Mouse (Mus musculus) midbrain, embryonic 11.5 days (tissue): ENCODE results near the gene Ikzf5. TPM values are rescaled to one million over a fixed set of nuclear protein-coding genes. Genes with fewer than 3 reads are reported as not detected.
"Not testable (repeated sequence)": the region's sequence is repeated elsewhere in the genome, so short reads cannot be mapped to it uniquely, and the experiment has no call there.

Source experiments
- ATAC-seq: fragments of 200-750 bp; cut with Nextera tagmentation; 2 replicates; pipeline ENCODE4 v1.8.0; 2017; ENCODE audit warnings: moderate TSS enrichment, moderate library complexity; ENCODE audit not compliant: low FRiP score
- DNase-seq: peaks from one replicate; pipeline ENCODE4 v3.0.0; 2015; ENCODE audit warnings: low spot score; ENCODE audit errors: missing footprints
- H3K27ac ChIP-seq: fragments of 300-500 bp; sonication (generic); 2 replicates; pipeline ENCODE4 v1.5.1; 2014; ENCODE audit warnings: low read depth, low read length
- H3K27me3 ChIP-seq: fragments of 300-500 bp; sonication (generic); 2 replicates; pipeline ENCODE4 v1.6.1; 2014; ENCODE audit warnings: mild to moderate bottlenecking, low read length, moderate library complexity, mixed read lengths; ENCODE audit not compliant: control insufficient read depth, insufficient read depth
- H3K36me3 ChIP-seq: fragments of 300-500 bp; sonication (generic); 2 replicates; pipeline ENCODE4 v1.6.1; 2014; ENCODE audit warnings: mild to moderate bottlenecking, low read length, moderate library complexity, mixed read lengths; ENCODE audit not compliant: control insufficient read depth, insufficient read depth
- H3K4me1 ChIP-seq: fragments of 300-500 bp; sonication (generic); 2 replicates; pipeline ENCODE4 v1.6.1; 2014; ENCODE audit warnings: low read length; ENCODE audit not compliant: control insufficient read depth, insufficient read depth
- H3K4me2 ChIP-seq: fragments of 300-500 bp; sonication (generic); 2 replicates; pipeline ENCODE4 v1.6.1; 2014; ENCODE audit warnings: mild to moderate bottlenecking, moderate library complexity
- H3K4me3 ChIP-seq: fragments of 300-500 bp; sonication (generic); 2 replicates; pipeline ENCODE4 v1.5.1; 2014; ENCODE audit warnings: low read depth, low read length
- H3K9ac ChIP-seq: fragments of 300-500 bp; sonication (generic); 2 replicates; pipeline ENCODE4 v1.6.1; 2014; ENCODE audit warnings: low read length
- H3K9me3 ChIP-seq: fragments of 300-500 bp; sonication (generic); 2 replicates; pipeline ENCODE4 v1.6.1; 2016; ENCODE audit warnings: low read length; ENCODE audit not compliant: control insufficient read depth
- WGBS: fragments of 180-500 bp; shearing (Covaris S2); extraction: QIAGEN DNeasy Blood & Tissue Kit; methylation state at CpG from one replicate; pipeline ENCODE4 v1.1.7; 2014; 5-methylcytosine and 5-hydroxymethylcytosine counted together
- polyA plus RNA-seq: library from polyadenylated mRNA; unstranded; fragments of >200 nt; fragmentation: Nextera tagmentation; extraction: Ambion mirVana; gene quantifications from 2 replicates; pipeline ENCODE4 v1.2.1, GENCODE M21; 2014

The Ikzf5 gene
- polyA plus RNA-seq, 1 experiment from 2014 or later: 27.8 TPM

DNA sequence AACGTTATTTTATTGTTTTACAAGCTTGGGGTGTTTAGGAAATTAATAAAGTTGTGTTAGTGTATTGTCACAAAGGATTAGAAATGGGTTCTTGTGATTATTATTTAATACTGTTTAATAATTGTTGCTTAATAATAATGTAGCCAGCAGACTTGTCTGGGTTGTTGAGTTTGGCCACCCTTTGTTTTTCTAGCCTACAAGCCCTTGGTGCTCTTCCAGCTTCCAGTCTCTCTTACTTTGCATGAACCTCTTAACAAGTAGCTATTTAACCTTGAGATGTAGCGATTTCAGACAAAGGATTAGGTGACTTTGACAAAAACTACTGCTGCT is 1.6 kb upstream of the Ikzf5 start:
- WGBS: 82% methylated on average over 2 of the region's 2 CpGs
- ATAC-seq (no peak), DNase-seq (no peak)
- Histone ChIP-seq H3K36me3 (no peaks in the 10 kb centered on the region), H3K4me1 (peaks cover 7% of the 10 kb centered on the region), H3K9ac (no peak overlapping the region), H3K4me2 (no peak overlapping the region), H3K4me3 (no peak overlapping the region), H3K9me3 (no peaks in the 10 kb centered on the region), H3K27me3 (no peaks in the 10 kb centered on the region), H3K27ac (no peak overlapping the region)

- H3K9ac ChIP-seq: peak overlapping the region; percentile 92; the same call in 1 of the 2 replicates
- H3K9me3 ChIP-seq: no peaks in the 10 kb centered on the region
- DNase-seq: peak; percentile 86
- no peak for ATAC-seq
- 67% methylated on average over 10 of the region's 10 CpGs for WGBS
- peak overlapping the region; percentile 79 for H3K4me2 ChIP-seq
- H3K4me3 ChIP-seq: peak overlapping the region; percentile 97
- H3K4me1 ChIP-seq: peaks cover 7% of the 10 kb centered on the region
- H3K27ac ChIP-seq: no peak overlapping the region
- no peaks in the 10 kb centered on the region for H3K36me3 ChIP-seq
- no peaks in the 10 kb centered on the region for H3K27me3 ChIP-seq
Measured at GRCm38 (mm10) chr7:131411221-131411940, 1.1 kb upstream of the Ikzf5 start.

DNA sequence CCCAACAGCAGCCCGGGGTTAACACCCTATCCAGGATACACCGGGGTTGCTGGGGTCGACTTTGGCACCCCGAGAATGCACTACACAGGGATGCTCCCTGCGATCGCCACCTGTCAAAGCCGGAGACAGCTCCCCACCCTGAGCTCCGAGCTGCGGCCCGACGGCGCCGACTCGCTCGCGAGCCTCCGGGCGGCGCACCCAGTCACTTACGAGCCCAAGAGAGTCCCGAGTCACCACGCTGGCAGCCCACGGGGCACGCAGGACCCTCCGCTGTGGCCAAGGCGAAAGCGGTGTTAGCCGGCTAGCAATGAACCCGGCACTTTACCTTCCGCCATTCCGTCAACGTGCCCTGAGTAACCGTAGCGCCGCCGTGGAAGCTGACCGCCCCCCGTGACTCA is 334 bp downstream of the Ikzf5 start:
- Histone ChIP-seq H3K27me3 (no peaks in the 10 kb centered on the region), H3K4me1 (peaks cover 7% of the 10 kb centered on the region), H3K36me3 (no peaks in the 10 kb centered on the region), H3K9ac (peak overlapping the region; percentile 92), H3K4me3 (peak overlapping the region; percentile 97), H3K4me2 (peak overlapping the region; percentile 79), H3K9me3 (no peaks in the 10 kb centered on the region), H3K27ac (peak overlapping the region; percentile 59)
- no peak for ATAC-seq
- peak; percentile 97 for DNase-seq
- WGBS: under 1% methylated on average over 38 of the region's 38 CpGs

DNA sequence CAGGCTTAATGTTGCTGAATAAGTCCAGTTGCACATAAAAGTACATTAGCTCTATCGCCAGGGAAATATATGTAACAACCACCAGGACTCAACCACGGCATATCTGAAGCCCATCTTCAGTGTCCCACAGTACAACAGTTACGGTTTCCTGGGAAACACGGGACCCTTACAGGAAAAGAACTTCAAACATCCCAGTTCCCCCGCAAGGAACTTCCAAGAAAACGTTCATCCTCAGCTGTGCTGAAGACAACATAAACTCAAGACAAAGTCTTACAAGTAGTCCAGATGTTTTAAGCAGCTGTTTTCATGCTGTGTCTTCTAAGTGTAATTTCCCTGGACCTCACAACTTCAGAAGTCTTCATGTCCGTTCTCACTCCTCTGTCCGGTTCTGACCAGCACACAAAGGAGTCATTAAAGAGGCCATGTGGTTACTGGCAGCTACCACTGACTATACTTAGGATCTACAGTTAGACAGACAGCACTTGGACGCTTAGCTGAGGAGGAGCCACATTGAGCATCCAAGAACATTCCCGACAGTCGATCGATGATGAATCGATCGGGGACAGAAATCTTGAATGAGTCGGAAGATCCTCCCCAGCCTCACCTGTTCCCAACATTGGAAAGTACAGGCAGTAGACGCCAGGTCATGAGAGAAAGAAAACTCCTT is 867 bp downstream of the Ikzf5 start:
- Histone ChIP-seq H3K27ac (peak overlapping the region; percentile 59; the same call in 1 of the 2 replicates), H3K4me1 (peaks cover 7% of the 10 kb centered on the region), H3K9ac (peak overlapping the region; percentile 92), H3K4me3 (peak overlapping the region; percentile 97), H3K9me3 (no peaks in the 10 kb centered on the region), H3K27me3 (no peaks in the 10 kb centered on the region), H3K4me2 (peak overlapping the region; percentile 79), H3K36me3 (no peaks in the 10 kb centered on the region)
- peak; percentile 94 for DNase-seq
- ATAC-seq: peak; percentile 34; the same call in 1 of the 2 replicates
- WGBS: 9% methylated on average over 16 of the region's 16 CpGs

DNA sequence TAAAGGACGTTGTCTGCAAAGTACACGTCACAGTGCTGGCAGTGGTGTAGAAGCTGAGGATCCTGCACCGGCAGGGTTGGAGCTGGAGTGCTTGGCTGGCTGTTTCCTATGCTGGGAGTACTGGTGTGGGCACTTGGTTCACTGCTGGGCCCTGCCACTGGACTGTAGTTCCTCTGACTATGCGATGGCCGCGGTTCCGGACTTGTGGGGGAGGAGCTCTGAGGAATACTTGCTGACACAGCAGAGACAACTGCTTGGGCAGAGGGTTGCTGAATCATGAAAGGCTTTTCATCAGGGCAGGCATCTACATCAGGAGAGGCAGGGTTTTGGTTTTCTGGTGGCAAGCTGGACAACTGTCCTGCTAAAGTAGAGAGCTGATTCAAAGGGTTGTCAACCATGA is 18.6 kb downstream of the Ikzf5 start:
- ATAC-seq, H3K36me3 ChIP-seq, H3K4me2 ChIP-seq, H3K9ac ChIP-seq, H3K9me3 ChIP-seq, H3K27me3 ChIP-seq, H3K4me3 ChIP-seq, H3K4me1 ChIP-seq, DNase-seq, H3K27ac ChIP-seq: not testable (repeated sequence)
- 91% methylated on average over 6 of the region's 7 CpGs for WGBS

DNA sequence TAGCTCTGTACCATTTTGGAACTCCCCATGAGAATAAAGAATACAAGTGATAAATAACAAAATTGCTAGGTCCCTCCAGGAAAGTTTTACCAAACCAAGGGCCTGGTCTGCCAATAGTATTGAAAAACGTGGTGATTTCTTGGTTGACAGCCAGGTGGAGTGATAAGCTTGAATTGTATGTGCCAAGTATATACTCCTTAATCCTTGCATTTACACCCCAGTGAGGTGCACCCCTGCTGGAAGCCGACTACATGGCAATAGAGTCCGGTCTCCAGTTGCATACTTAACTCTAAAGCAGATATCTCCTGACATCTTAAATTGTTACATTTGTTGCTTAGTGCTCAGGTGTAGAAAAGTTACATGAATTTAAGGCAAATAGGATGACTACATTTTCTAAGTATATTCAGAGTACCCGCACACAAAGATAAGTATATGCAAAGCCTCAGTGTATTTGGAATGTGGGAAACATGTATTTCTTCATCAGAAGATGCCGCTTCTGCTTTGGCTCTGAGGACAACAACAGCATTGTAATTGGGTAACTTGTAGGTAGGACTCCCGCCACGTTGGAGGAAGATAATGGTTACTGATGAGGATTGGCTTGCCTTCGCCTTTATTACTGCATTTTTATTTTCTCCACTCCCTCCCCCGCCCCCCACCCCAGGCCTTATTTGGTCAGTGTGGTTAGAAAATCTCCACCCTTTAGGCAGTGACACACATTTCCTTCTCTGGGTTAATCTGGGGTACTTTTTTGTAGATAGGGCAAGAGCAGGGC is 38.3 kb downstream of the Ikzf5 start:
- H3K27ac ChIP-seq: no peak overlapping the region
- no peak for DNase-seq
- H3K27me3 ChIP-seq: no peaks in the 10 kb centered on the region
- peak overlapping the region; percentile 95; the same call in 1 of the 2 replicates for H3K9ac ChIP-seq
- ATAC-seq: 0 out of 2 replicates have a peak, but pooled peaks have one; percentile 18
- no peaks in the 10 kb centered on the region for H3K9me3 ChIP-seq
- H3K4me2 ChIP-seq: peak overlapping the region; percentile 80
- H3K4me1 ChIP-seq: peaks cover 5% of the 10 kb centered on the region
- H3K4me3 ChIP-seq: peak overlapping the region; percentile 73; the same call in 1 of the 2 replicates
- no peaks in the 10 kb centered on the region for H3K36me3 ChIP-seq
- WGBS: 76% methylated on average over 9 of the region's 9 CpGs

DNA sequence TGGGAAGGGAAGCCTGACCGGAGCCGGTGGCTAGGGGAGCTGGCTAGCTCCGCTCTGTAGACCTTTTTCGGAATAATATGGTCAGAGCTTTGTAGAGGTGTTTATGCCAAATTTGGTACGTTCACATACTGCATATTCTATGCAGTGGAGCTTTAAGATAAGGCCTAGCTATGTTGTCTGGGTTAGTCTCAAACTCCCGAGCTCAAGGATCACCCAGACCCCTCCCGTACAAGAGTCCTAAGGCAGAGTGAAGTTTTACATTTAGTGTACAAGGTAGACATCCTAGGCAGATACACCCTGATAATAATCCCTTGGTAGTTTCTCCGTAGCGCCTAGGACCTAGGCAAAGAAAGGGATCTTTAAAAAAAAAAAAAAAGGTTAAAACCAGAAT is 38.9 kb downstream of the Ikzf5 start:
- Histone ChIP-seq H3K9ac (peak overlapping the region; percentile 95), H3K4me3 (peak overlapping the region; percentile 73), H3K9me3 (no peaks in the 10 kb centered on the region), H3K36me3 (no peaks in the 10 kb centered on the region), H3K4me2 (peak overlapping the region; percentile 80), H3K4me1 (peaks cover 5% of the 10 kb centered on the region), H3K27ac (peak overlapping the region; percentile 73), H3K27me3 (no peaks in the 10 kb centered on the region)
- ATAC-seq: no peak
- no peak for DNase-seq
- 9% methylated on average over 9 of the region's 9 CpGs for WGBS

DNA sequence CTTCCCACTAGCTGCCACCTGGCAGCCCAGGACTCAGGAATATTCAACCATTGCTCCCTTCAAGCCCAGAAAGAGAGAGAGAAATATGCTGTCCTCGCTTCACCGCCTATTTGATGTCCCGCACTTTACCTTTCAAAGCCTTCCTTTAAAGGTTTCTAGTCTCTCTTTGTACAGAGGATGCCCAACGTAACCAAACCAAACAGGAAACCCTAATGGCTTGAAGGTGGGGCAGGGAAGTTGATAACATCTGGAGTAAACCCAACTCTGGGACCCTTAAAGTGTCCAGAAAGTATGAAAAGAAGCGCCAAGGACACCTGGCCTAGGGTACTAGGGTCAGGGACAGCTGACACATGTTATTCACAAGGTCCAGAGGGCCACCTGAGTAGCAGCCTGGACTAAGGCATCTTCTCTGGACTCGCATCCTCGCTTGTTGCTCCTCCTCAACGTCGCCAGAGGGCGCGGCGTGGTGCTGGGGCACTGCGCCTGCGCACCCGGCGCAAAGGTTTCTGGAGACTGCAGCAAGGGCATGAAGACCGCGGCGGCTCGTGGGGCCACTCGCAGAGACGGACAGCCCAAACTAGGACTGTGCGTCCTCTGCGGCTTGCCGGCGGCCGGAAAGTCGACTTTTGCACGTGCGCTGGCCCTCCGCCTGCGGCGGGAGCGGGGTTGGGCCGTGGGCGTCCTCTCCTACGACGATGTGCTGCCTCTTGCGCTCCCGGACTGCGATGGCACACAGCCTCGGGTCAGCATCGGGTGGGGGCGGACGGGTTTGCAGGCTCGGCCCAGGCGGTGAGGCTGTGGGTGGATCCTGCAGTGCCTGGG is 39.5 kb downstream of the Ikzf5 start, which contains the start of gene Pstk:
TSS of gene Pstk (plus strand) at position 494 of the 822 bp plus-strand sequence.
- peak within 1 kb of the TSS; percentile 80 for H3K4me2 ChIP-seq
- no peaks in the 10 kb centered on the region for H3K36me3 ChIP-seq
- peak within 1 kb of the TSS; percentile 73 for H3K27ac ChIP-seq
- H3K27me3 ChIP-seq: no peaks in the 10 kb centered on the region
- no peaks in the 10 kb centered on the region for H3K9me3 ChIP-seq
- peak within 1 kb of the TSS; percentile 95 for H3K9ac ChIP-seq
- WGBS: 4% methylated on average over 47 of the region's 47 CpGs
- H3K4me3 ChIP-seq: peak within 1 kb of the TSS; percentile 73
- DNase-seq (peak; percentile 98), ATAC-seq (peak; percentile 95)
- peaks cover 5% of the 10 kb centered on the region for H3K4me1 ChIP-seq
